Mouse (Mus musculus) lung, postnatal 0 days (tissue): ENCODE results near the gene Dnajc8.

Experiments
- CTCF ChIP-seq: IDR thresholded peaks from 2 replicates; pipeline ENCODE4 v1.5.1; 2016; ENCODE audit warnings: antibody characterized with exemption, mild to moderate bottlenecking
- EP300 ChIP-seq: IDR thresholded peaks from 2 replicates; pipeline ENCODE4 v1.6.1; 2016; ENCODE audit warnings: antibody characterized with exemption, mild to moderate bottlenecking, control low read depth

DNA sequence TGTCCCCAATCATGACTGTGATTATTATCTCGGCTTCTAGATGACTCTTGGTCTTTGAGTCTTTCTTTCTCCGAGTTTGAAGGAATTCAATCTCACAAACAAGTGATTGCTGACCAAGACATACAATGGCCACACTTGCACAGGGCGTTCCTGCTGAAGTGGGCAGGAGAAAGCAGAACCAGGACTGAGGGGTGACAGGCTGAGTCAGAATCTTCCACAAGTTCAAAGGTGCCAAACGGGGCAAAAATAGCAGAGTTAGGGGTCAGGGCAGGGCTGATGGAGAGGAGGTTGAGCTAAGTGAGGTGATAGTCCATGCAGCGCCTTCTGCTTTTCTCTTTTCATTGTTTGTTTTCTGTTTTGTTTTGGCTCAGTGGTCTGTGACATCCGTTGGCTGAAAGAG lies 65.1 kb downstream of the Dnajc8 start:
- no peak for TF ChIP-seq CTCF
- TF ChIP-seq EP300 = no peak
